In the genomic region with DNA sequence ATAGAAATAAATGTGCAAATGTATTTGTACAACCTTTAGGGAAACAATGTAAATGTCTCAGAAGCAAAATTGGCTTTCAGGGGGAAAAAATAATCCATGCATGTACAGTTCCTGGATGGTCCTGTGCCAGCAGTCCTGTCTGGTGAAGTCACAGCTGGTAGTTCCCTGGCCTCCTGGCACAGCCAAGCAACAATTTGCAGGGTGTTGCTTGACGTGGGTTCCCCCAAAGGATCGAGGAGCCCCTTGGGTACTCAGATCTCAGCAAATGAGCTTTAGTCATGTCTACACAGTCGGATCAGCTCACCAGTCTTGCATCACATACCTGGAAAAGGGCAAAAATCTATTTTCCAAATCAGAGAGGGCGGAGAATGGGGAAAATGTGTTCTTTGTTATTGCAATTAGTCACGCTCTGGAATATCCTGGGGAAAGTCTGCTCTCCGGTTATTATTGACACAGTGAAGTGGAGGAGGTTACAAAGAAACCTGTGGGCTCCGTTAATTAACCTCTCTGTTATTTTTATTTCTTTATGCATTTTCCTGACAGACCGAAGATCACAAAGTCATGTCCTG, we compare ENCODE assay signal across 15 mouse cellular contexts.
DNase-seq lines count a peak whose midpoint lies in the region; ATAC-seq and TF ChIP-seq lines count a peak whose summit lies in the region.
"Had no signal": no experiment of that assay in that cellular context is flagged by ENCODE, and none has a peak within 500 bp of the region (broad histone marks: within the 10 kb centered on the region; RNA-seq: fewer than 3 reads in every experiment).

No protein-coding gene starts in this region.

- no peaks in the 10 kb centered on the region for H3K9me3 ChIP-seq in kidney, embryonic 16.5 days (ENCODE audit: low read length)
- no peaks in the 10 kb centered on the region for H3K9me3 ChIP-seq in forebrain, embryonic 15.5 days
- H3K9me3 ChIP-seq: heart, embryonic 12.5 days; liver, embryonic 13.5 days had no signal

- no peak overlapping the region for H3K4me2 ChIP-seq in kidney, embryonic 16.5 days (replicated peaks; ENCODE audit: low read depth, low read length)
- no peak overlapping the region for H3K4me2 ChIP-seq in forebrain, embryonic 15.5 days (replicated peaks)
- H3K4me2 ChIP-seq: heart, embryonic 12.5 days; liver, embryonic 13.5 days had no signal

- H3K27ac ChIP-seq in kidney, adult 2 months (ENCODE audit: insufficient read depth, low read depth, low read length): no peak overlapping the region
- H3K27ac ChIP-seq in kidney, embryonic 16.5 days (ENCODE audit: low read length): no peak overlapping the region
- H3K27ac ChIP-seq in embryonic fibroblast, embryonic 13.5 days (ENCODE audit: insufficient read depth, low read length): 0 out of 2 replicates have a peak overlapping the region, but pooled peaks have one; percentile 10
- H3K27ac ChIP-seq in forebrain, embryonic 15.5 days (replicated peaks): no peak overlapping the region
- H3K27ac ChIP-seq: liver, embryonic 13.5 days had no signal

- no peak overlapping the region for H3K4me3 ChIP-seq in kidney, adult 2 months (ENCODE audit: insufficient read depth, low read depth, low read length)
- H3K4me3 ChIP-seq in kidney, embryonic 16.5 days (ENCODE audit: low read length): no peak overlapping the region
- no peak overlapping the region for H3K4me3 ChIP-seq in embryonic fibroblast, embryonic 13.5 days (ENCODE audit: insufficient read depth, low read length)
- H3K4me3 ChIP-seq in forebrain, embryonic 15.5 days: no peak overlapping the region
- H3K4me3 ChIP-seq: erythroblast, embryonic 14.5 days; heart, embryonic 12.5 days; liver, embryonic 13.5 days had no signal

- 35% methylated on average over 8 of the region's 8 CpGs for WGBS in kidney, adult 2 months
- WGBS in kidney, embryonic 16.5 days: 29% methylated on average over 8 of the region's 8 CpGs
- WGBS in forebrain, embryonic 15.5 days: 56% methylated on average over 8 of the region's 8 CpGs

- no peaks in the 10 kb centered on the region for H3K36me3 ChIP-seq in kidney, adult 2 months (ENCODE audit: control insufficient read depth, insufficient read depth, low read length)
- no peaks in the 10 kb centered on the region for H3K36me3 ChIP-seq in kidney, embryonic 16.5 days (ENCODE audit: insufficient read depth, low read length)
- no peaks in the 10 kb centered on the region for H3K36me3 ChIP-seq in forebrain, embryonic 15.5 days
- H3K36me3 ChIP-seq: heart, embryonic 12.5 days; liver, embryonic 13.5 days had no signal

- ATAC-seq in kidney, embryonic 16.5 days (ENCODE audit: low FRiP score, low TSS enrichment): no peak
- ATAC-seq in forebrain, embryonic 15.5 days (replicated peaks): no peak

- TF ChIP-seq CTCF in kidney, adult 2 months (conservative IDR thresholded peaks at IDR 0.05; ENCODE audit: insufficient read depth, insufficient read length, low read depth, low read length): no peak
- no peak for TF ChIP-seq CTCF in brain, embryonic 14.5 days (IDR thresholded peaks at IDR 0.05; ENCODE audit: borderline replicate concordance, extremely low read depth, insufficient read depth, insufficient read length)
- no peak for TF ChIP-seq CTCF in embryonic fibroblast, embryonic 13.5 days (IDR thresholded peaks at IDR 0.05; ENCODE audit: borderline replicate concordance, insufficient read depth, low read length)

- H3K9ac ChIP-seq in kidney, embryonic 16.5 days (replicated peaks; ENCODE audit: low read length): no peak overlapping the region
- no peak overlapping the region for H3K9ac ChIP-seq in forebrain, embryonic 15.5 days (replicated peaks)
- H3K9ac ChIP-seq: heart, embryonic 12.5 days; liver, embryonic 13.5 days had no signal

- no peaks in the 10 kb centered on the region for H3K27me3 ChIP-seq in kidney, adult 2 months (replicated peaks; ENCODE audit: control insufficient read depth, insufficient read depth, low read length)
- H3K27me3 ChIP-seq in kidney, embryonic 16.5 days (ENCODE audit: insufficient read depth, low read length): no peaks in the 10 kb centered on the region
- H3K27me3 ChIP-seq in forebrain, embryonic 15.5 days: no peaks in the 10 kb centered on the region
- H3K27me3 ChIP-seq: liver, embryonic 13.5 days had no signal

- DNase-seq in kidney, adult 2 months: peak; percentile 53
- peak; percentile 53 for DNase-seq in NIH3T3 (ENCODE audit: low read depth)
- DNase-seq in brain, embryonic 14.5 days (ENCODE audit: low read depth): peak; percentile 40
- DNase-seq in gastrocnemius, adult 18-20 months (ENCODE audit: low spot score): no peak
- DNase-seq: cerebellum, postnatal 14 days; heart, postnatal 4 days; liver, embryonic 13.5 days; right cerebral cortex, adult 18-20 months; spleen, adult 18-20 months; thymus, postnatal 36 days had no signal

- no peak for TF ChIP-seq POLR2A in kidney, adult 2 months (IDR thresholded peaks at IDR 0.05; ENCODE audit: low read depth, low read length)
- TF ChIP-seq POLR2A in brain, embryonic 14.5 days (IDR thresholded peaks at IDR 0.05; ENCODE audit: borderline replicate concordance, extremely low read depth, insufficient read depth, insufficient read length, poor library complexity, severe bottlenecking): no peak
- no peak for TF ChIP-seq POLR2A in embryonic fibroblast, embryonic 13.5 days (IDR thresholded peaks at IDR 0.05; ENCODE audit: low read depth, low read length)

- H3K4me1 ChIP-seq in kidney, adult 2 months (ENCODE audit: control insufficient read depth, insufficient read depth, low read length): peaks cover 13% of the 10 kb centered on the region; the same call in 1 of the 2 replicates
- peaks cover 15% of the 10 kb centered on the region for H3K4me1 ChIP-seq in kidney, embryonic 16.5 days (ENCODE audit: insufficient read depth, low read length)
- peaks cover 5% of the 10 kb centered on the region for H3K4me1 ChIP-seq in embryonic fibroblast, embryonic 13.5 days (ENCODE audit: control insufficient read depth, insufficient read depth, low read length)
- H3K4me1 ChIP-seq in forebrain, embryonic 15.5 days: no peaks in the 10 kb centered on the region
- H3K4me1 ChIP-seq: heart, embryonic 12.5 days; liver, embryonic 13.5 days had no signal
